Mouse (Mus musculus): ENCODE measurements around the gene Ddit4. TPM values are rescaled to one million over a fixed set of nuclear protein-coding genes. Genes with fewer than 3 reads are reported as not detected.

Ddit4 gene
- polyA plus RNA-seq, 1 experiment, result 48.3 TPM

GRCm38 (mm10) chr10:59990393-59990792, 38.8 kb upstream of the Ddit4 start:
- H3K4me1 ChIP-seq (ENCODE audit: control insufficient read depth, insufficient read depth, low read length), result no peaks in the 10 kb centered on the region
- TF ChIP-seq CTCF (IDR thresholded peaks at IDR 0.05; ENCODE audit: borderline replicate concordance, insufficient read depth, low read depth, low read length) (no peak), POLR2A (IDR thresholded peaks at IDR 0.05; ENCODE audit: borderline replicate concordance, insufficient read depth, low read length) (no peak)
- 95% methylated on average over 9 of the region's 9 CpGs for WGBS
- H3K27me3 ChIP-seq (ENCODE audit: control insufficient read depth, insufficient read depth, low read length), result no peaks in the 10 kb centered on the region
- H3K27ac ChIP-seq (ENCODE audit: insufficient read depth, low read length), result no peak overlapping the region
- H3K4me3 ChIP-seq (replicated peaks; ENCODE audit: insufficient read depth, low read depth, low read length), result no peak overlapping the region
- DNase-seq, result no peak

GRCm38 (mm10) chr10:59988036-59988435, 36.4 kb upstream of the Ddit4 start:
- TF ChIP-seq POLR2A (IDR thresholded peaks at IDR 0.05; ENCODE audit: borderline replicate concordance, insufficient read depth, low read length) (no peak), CTCF (IDR thresholded peaks at IDR 0.05; ENCODE audit: borderline replicate concordance, insufficient read depth, low read depth, low read length) (no peak)
- no peaks in the 10 kb centered on the region for H3K4me1 ChIP-seq (ENCODE audit: control insufficient read depth, insufficient read depth, low read length)
- WGBS, result 19% methylated on average over 4 of the region's 4 CpGs
- DNase-seq, result no peak
- no peak overlapping the region for H3K4me3 ChIP-seq (replicated peaks; ENCODE audit: insufficient read depth, low read depth, low read length)
- H3K27me3 ChIP-seq (ENCODE audit: control insufficient read depth, insufficient read depth, low read length), result no peaks in the 10 kb centered on the region
- H3K27ac ChIP-seq (ENCODE audit: insufficient read depth, low read length), result no peak overlapping the region

DNA sequence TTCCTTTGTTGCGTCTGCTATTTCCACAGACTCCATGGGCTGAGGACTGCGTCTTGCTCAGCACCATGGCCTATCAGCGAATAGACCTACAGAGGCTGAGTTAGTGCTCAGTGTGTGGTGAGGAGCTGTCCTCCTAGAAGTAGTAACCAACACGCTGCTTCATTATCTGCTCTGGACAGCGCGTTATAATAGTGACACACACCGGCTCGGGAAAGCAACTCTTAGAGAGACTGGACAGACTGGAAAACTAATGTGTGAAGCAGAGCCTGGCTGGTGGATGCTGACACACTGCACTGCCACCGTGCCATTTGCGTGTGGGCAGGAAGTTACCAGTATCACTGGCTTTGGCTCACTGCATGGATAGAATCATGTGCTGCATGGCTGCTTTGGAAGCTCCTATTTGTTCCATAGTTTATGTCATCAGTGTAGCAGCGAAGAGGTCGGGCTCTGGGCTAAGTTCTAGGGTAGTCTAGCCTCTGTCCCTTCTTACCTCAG, 30.8 kb upstream of the Ddit4 start:
- TF ChIP-seq POLR2A (IDR thresholded peaks at IDR 0.05; ENCODE audit: borderline replicate concordance, insufficient read depth, low read length) (no peak), CTCF (IDR thresholded peaks at IDR 0.05; ENCODE audit: borderline replicate concordance, insufficient read depth, low read depth, low read length) (no peak)
- H3K4me1 ChIP-seq (ENCODE audit: control insufficient read depth, insufficient read depth, low read length), result no peaks in the 10 kb centered on the region; the same call in 1 of the 2 replicates
- 91% methylated on average over 12 of the region's 12 CpGs for WGBS
- no peak overlapping the region for H3K27ac ChIP-seq (ENCODE audit: insufficient read depth, low read length)
- no peak overlapping the region for H3K4me3 ChIP-seq (replicated peaks; ENCODE audit: insufficient read depth, low read depth, low read length)
- H3K27me3 ChIP-seq (ENCODE audit: control insufficient read depth, insufficient read depth, low read length), result no peaks in the 10 kb centered on the region
- DNase-seq, result no peak

GRCm38 (mm10) chr10:59981792-59982191, 30.2 kb upstream of the Ddit4 start:
- no peak overlapping the region for H3K27ac ChIP-seq (ENCODE audit: insufficient read depth, low read length)
- 50% methylated on average over 9 of the region's 9 CpGs for WGBS
- TF ChIP-seq CTCF (IDR thresholded peaks at IDR 0.05; ENCODE audit: borderline replicate concordance, insufficient read depth, low read depth, low read length), result no peak
- TF ChIP-seq POLR2A (IDR thresholded peaks at IDR 0.05; ENCODE audit: borderline replicate concordance, insufficient read depth, low read length), result no peak

DNA sequence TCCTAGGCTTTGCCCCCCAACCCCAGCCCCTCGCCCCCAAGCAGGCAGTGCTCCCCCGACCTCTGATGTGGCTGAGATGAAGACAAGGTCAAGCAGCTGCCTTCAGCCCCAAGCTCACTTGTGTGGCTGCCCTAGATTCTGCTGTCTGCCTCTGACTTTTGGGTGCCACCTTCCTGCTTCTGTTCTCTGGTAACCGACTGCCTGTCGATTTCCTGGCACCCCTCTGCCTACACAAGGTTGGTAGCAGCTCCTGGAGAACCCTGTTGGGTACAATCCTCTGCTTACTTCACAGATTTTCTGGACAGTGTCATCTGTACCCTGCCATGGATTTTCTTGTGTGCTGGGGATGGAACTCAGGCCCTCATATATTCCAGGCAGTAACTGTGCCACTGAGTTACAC, 29.7 kb upstream of the Ddit4 start:
- TF ChIP-seq CTCF (IDR thresholded peaks at IDR 0.05; ENCODE audit: borderline replicate concordance, insufficient read depth, low read depth, low read length) (no peak), POLR2A (IDR thresholded peaks at IDR 0.05; ENCODE audit: borderline replicate concordance, insufficient read depth, low read length) (no peak)
- no peaks in the 10 kb centered on the region for H3K27me3 ChIP-seq (ENCODE audit: control insufficient read depth, insufficient read depth, low read length)
- no peak for DNase-seq
- H3K4me3 ChIP-seq (replicated peaks; ENCODE audit: insufficient read depth, low read depth, low read length), result no peak overlapping the region
- H3K4me1 ChIP-seq (ENCODE audit: control insufficient read depth, insufficient read depth, low read length), result no peaks in the 10 kb centered on the region; the same call in 1 of the 2 replicates
- 0 out of 2 replicates have a peak overlapping the region, but pooled peaks have one; percentile 60 for H3K27ac ChIP-seq (ENCODE audit: insufficient read depth, low read length)
- whole genome bisulfite sequencing, result 71% methylated on average over 4 of the region's 4 CpGs

More at GRCm38 (mm10) chr10:59981792-59982191, 30.2 kb upstream of the Ddit4 start:
- no peaks in the 10 kb centered on the region for H3K27me3 ChIP-seq (ENCODE audit: control insufficient read depth, insufficient read depth, low read length)
- DNase-seq, result no peak
- H3K4me1 ChIP-seq (ENCODE audit: control insufficient read depth, insufficient read depth, low read length), result no peaks in the 10 kb centered on the region; the same call in 1 of the 2 replicates
- no peak overlapping the region for H3K4me3 ChIP-seq (replicated peaks; ENCODE audit: insufficient read depth, low read depth, low read length)

DNA sequence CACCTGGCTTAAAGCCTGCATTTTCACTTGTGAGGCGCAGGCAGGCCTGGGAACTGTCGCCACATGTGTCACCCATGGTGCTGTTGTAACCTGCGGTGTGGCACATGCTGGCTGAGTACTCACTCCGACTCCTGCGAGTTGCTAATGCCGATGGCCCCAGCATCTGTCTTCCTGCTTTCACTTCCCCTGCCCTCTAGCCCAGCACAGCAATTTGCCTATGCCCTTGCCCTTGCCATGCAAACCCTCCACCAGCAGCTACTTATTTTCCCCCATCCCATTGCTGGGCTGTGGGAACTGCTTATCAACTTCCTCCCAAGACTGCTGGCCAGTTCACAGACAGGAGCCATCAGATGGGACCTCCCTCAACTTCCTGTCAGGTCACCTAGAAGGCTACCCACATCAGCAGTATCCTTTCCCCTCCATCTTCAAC, 29.2 kb upstream of the Ddit4 start:
- no peak overlapping the region for H3K4me3 ChIP-seq (replicated peaks; ENCODE audit: insufficient read depth, low read depth, low read length)
- 87% methylated on average over 6 of the region's 6 CpGs for WGBS
- H3K27ac ChIP-seq (ENCODE audit: insufficient read depth, low read length), result no peak overlapping the region
- H3K4me1 ChIP-seq (ENCODE audit: control insufficient read depth, insufficient read depth, low read length), result no peaks in the 10 kb centered on the region; the same call in 1 of the 2 replicates
- no peaks in the 10 kb centered on the region for H3K27me3 ChIP-seq (ENCODE audit: control insufficient read depth, insufficient read depth, low read length)
- no peak for DNase-seq
- TF ChIP-seq CTCF (IDR thresholded peaks at IDR 0.05; ENCODE audit: borderline replicate concordance, insufficient read depth, low read depth, low read length) (no peak), POLR2A (IDR thresholded peaks at IDR 0.05; ENCODE audit: borderline replicate concordance, insufficient read depth, low read length) (no peak)

- Histone ChIP-seq H3K27ac (ENCODE audit: insufficient read depth, low read length) (peak overlapping the region; percentile 89; the same call in 1 of the 2 replicates), H3K27me3 (ENCODE audit: control insufficient read depth, insufficient read depth, low read length) (no peaks in the 10 kb centered on the region), H3K4me1 (ENCODE audit: control insufficient read depth, insufficient read depth, low read length) (peaks cover 9% of the 10 kb centered on the region), H3K4me3 (replicated peaks; ENCODE audit: insufficient read depth, low read depth, low read length) (no peak overlapping the region)
- DNase-seq, result peak in 1 of 2 experiments; percentile 49
- 28% methylated on average over 11 of the region's 11 CpGs for WGBS
- no peak for TF ChIP-seq CTCF (IDR thresholded peaks at IDR 0.05; ENCODE audit: borderline replicate concordance, insufficient read depth, low read depth, low read length)
- TF ChIP-seq POLR2A (IDR thresholded peaks at IDR 0.05; ENCODE audit: borderline replicate concordance, insufficient read depth, low read length), result no peak
These were observed 27.5 kb upstream of the Ddit4 start for GRCm38 (mm10) chr10:59978873-59979743.
